Mouse (Mus musculus): ENCODE results near the gene Ctsh. TPM values are rescaled to one million over a fixed set of nuclear protein-coding genes. Genes with fewer than 3 reads are reported as not detected.
A peak's percentile ranks its signal among the peaks of the same experiment; 100 is the strongest.

Gene Ctsh
- polyA plus RNA-seq, 1 experiment = 168 TPM

GRCm38 (mm10) chr9:90113151-90113550, 59.2 kb downstream of the Ctsh start:
- no peak for DNase-seq (ENCODE audit: low read depth)

GRCm38 (mm10) chr9:90113651-90114566, 60.0 kb downstream of the Ctsh start:
- DNase-seq (ENCODE audit: low read depth) = peak; percentile 75

- DNase-seq (ENCODE audit: low read depth) = no peak
These were observed 60.8 kb downstream of the Ctsh start, which contains the start of gene Morf4l1 for GRCm38 (mm10) chr9:90114567-90115307. TSS of gene Morf4l1 (minus strand) at chr9:90114774.

GRCm38 (mm10) chr9:90115308-90115700, 61.4 kb downstream of the Ctsh start:
- DNase-seq (ENCODE audit: low read depth) = no peak

- no peak for DNase-seq (ENCODE audit: low read depth)
These were observed 63.3 kb downstream of the Ctsh start for GRCm38 (mm10) chr9:90117234-90117633.

- no peak for DNase-seq (ENCODE audit: low read depth)
These were observed 68.3 kb downstream of the Ctsh start for GRCm38 (mm10) chr9:90122246-90122740.

- no peak for DNase-seq (ENCODE audit: low read depth)
These were observed 70.4 kb downstream of the Ctsh start for GRCm38 (mm10) chr9:90124156-90124872.

- DNase-seq (ENCODE audit: low read depth) = no peak
These were observed 70.9 kb downstream of the Ctsh start for GRCm38 (mm10) chr9:90124873-90125245.

Other genes with a start within 250 kb of the Ctsh start
- gene Rasgrf1, start 144.2 kb upstream of the Ctsh start, polyA plus RNA-seq (2012; rRNA removed) = 22.8 and 25.7 TPM in 2 replicates
- gene Morf4l1, start 60.6 kb downstream of the Ctsh start, polyA plus RNA-seq (2012; rRNA removed) = 154 and 156 TPM in 2 replicates
- gene Adamts7, start 108.9 kb downstream of the Ctsh start, polyA plus RNA-seq (2012; rRNA removed) = 5.1 and 6.7 TPM in 2 replicates
- 24.6 and 27.9 TPM in 2 replicates for gene Tbc1d2b, start 216.7 kb downstream of the Ctsh start, polyA plus RNA-seq (2012; rRNA removed)